Mouse (Mus musculus) lung, postnatal 0 days (tissue): ENCODE data around the gene Rpe. TPM values are rescaled to one million over a fixed set of nuclear protein-coding genes. Genes with fewer than 3 reads are reported as not detected.

Experiments
- ATAC-seq: fragments of 200-750 bp; cut with Nextera tagmentation; 2 replicates; pipeline ENCODE4 v1.8.0; 2017; ENCODE audit warnings: moderate library complexity
- DNase-seq: peaks from one replicate; pipeline ENCODE4 v3.0.0-alpha.2; 2016; ENCODE audit warnings: low spot score
- H3K27ac ChIP-seq: fragments of 300-500 bp; sonication (generic); 2 replicates; pipeline ENCODE4 v1.5.1; 2014; ENCODE audit warnings: antibody characterized with exemption, mild to moderate bottlenecking, low read length, mixed read lengths
- H3K27me3 ChIP-seq: fragments of 300-500 bp; sonication (generic); replicated peaks from 2 replicates; pipeline ENCODE4 v1.6.1; 2014; ENCODE audit warnings: low read length, mixed read lengths; ENCODE audit not compliant: insufficient read depth
- H3K36me3 ChIP-seq: fragments of 300-500 bp; sonication (generic); 2 replicates; pipeline ENCODE4 v1.6.1; 2014; ENCODE audit warnings: low read length, mixed read lengths; ENCODE audit not compliant: insufficient read depth
- H3K4me1 ChIP-seq: fragments of 300-500 bp; sonication (generic); 2 replicates; pipeline ENCODE4 v1.6.1; 2014; ENCODE audit warnings: antibody characterized with exemption, low read depth, low read length, mixed read lengths; ENCODE audit not compliant: insufficient read depth
- H3K4me2 ChIP-seq: fragments of 300-500 bp; sonication (generic); replicated peaks from 2 replicates; pipeline ENCODE4 v1.6.1; 2014; ENCODE audit warnings: low read depth, mild to moderate bottlenecking, low read length, moderate library complexity, mixed read lengths
- H3K4me3 ChIP-seq: fragments of 300-500 bp; sonication (generic); 2 replicates; pipeline ENCODE4 v1.5.1; 2014; ENCODE audit warnings: low read depth, low read length
- H3K9ac ChIP-seq: fragments of 300-500 bp; sonication (generic); replicated peaks from 2 replicates; pipeline ENCODE4 v1.6.1; 2014; ENCODE audit warnings: low read depth, mild to moderate bottlenecking
- H3K9me3 ChIP-seq: fragments of 300-500 bp; sonication (generic); 2 replicates; pipeline ENCODE4 v1.6.1; 2016; ENCODE audit warnings: low read length, mixed read lengths
- CTCF ChIP-seq: IDR thresholded peaks from 2 replicates; pipeline ENCODE4 v1.5.1; 2016; ENCODE audit warnings: antibody characterized with exemption, mild to moderate bottlenecking
- EP300 ChIP-seq: IDR thresholded peaks from 2 replicates; pipeline ENCODE4 v1.6.1; 2016; ENCODE audit warnings: antibody characterized with exemption, mild to moderate bottlenecking, control low read depth
- WGBS: fragments of 180-500 bp; shearing (Covaris S2); extraction: QIAGEN DNeasy Blood & Tissue Kit; methylation state at CpG from one replicate; pipeline ENCODE4 v1.1.7; 2014; 5-methylcytosine and 5-hydroxymethylcytosine counted together
- polyA plus RNA-seq: library from polyadenylated mRNA; unstranded; fragments of >200 nt; fragmentation: Nextera tagmentation; extraction: Ambion mirVana; gene quantifications from 2 replicates; pipeline ENCODE4 v1.2.1, GENCODE M21; 2015

Rpe gene
- polyA plus RNA-seq, 1 experiment from 2014 or later, result 30.1 TPM

GRCm38 (mm10) chr1:66768764-66769163 lies 68.1 kb downstream of the Rpe start:
- peaks cover 9% of the 10 kb centered on the region; the same call in 1 of the 2 replicates for H3K36me3 ChIP-seq

More at GRCm38 (mm10) chr1:66768764-66769163, 68.1 kb downstream of the Rpe start:
- no peak overlapping the region for H3K9ac ChIP-seq
- H3K27me3 ChIP-seq, result no peaks in the 10 kb centered on the region
- no peak for TF ChIP-seq CTCF
- TF ChIP-seq EP300, result no peak
- no peak overlapping the region for H3K4me3 ChIP-seq
- DNase-seq, result no peak
- H3K27ac ChIP-seq, result no peak overlapping the region
- WGBS, result 95% methylated on average over 1 of the region's 1 CpGs
- H3K4me2 ChIP-seq, result no peak overlapping the region
- no peaks in the 10 kb centered on the region for H3K4me1 ChIP-seq
- no peaks in the 10 kb centered on the region for H3K9me3 ChIP-seq
- ATAC-seq, result no peak

Other genes starting within 250 kb of the Rpe start
- 0.67 and 1.3 TPM in 2 replicates for gene Unc80, start 232.5 kb upstream of the Rpe start, polyA plus RNA-seq
- gene Kansl1l, start 116.7 kb downstream of the Rpe start, polyA plus RNA-seq, result 11.2 and 13.1 TPM in 2 replicates
- 217 and 230 TPM in 2 replicates for gene Acadl, start 162.4 kb downstream of the Rpe start, polyA plus RNA-seq
- 4.0 and 4.3 TPM in 2 replicates for gene Myl1, start 244.6 kb downstream of the Rpe start, polyA plus RNA-seq